Mouse (Mus musculus) neural tube, embryonic 11.5 days (tissue): ENCODE results near the gene Aldh1a3. TPM values are rescaled to one million over a fixed set of nuclear protein-coding genes. Genes with fewer than 3 reads are reported as not detected.

Source experiments
- ATAC-seq: fragments of 200-750 bp; cut with Nextera tagmentation; 2 replicates; pipeline ENCODE4 v1.8.0; 2017; ENCODE audit warnings: moderate number of reproducible peaks, mild to moderate bottlenecking, moderate TSS enrichment, moderate library complexity; ENCODE audit not compliant: insufficient read depth, low FRiP score, low TSS enrichment
- DNase-seq: peaks from one replicate; pipeline ENCODE4 v3.0.0-alpha.2; 2015; ENCODE audit warnings: low spot score
- H3K27ac ChIP-seq: fragments of 300-500 bp; sonication (generic); 2 replicates; pipeline ENCODE4 v1.5.1; 2014; ENCODE audit warnings: low read depth, mild to moderate bottlenecking, low read length
- H3K27me3 ChIP-seq: fragments of 300-500 bp; sonication (generic); 2 replicates; pipeline ENCODE4 v1.6.1; 2014; ENCODE audit warnings: mild to moderate bottlenecking, low read length, mixed read lengths; ENCODE audit not compliant: control insufficient read depth, insufficient read depth
- H3K36me3 ChIP-seq: fragments of 300-500 bp; sonication (generic); 2 replicates; pipeline ENCODE4 v1.6.1; 2014; ENCODE audit warnings: mild to moderate bottlenecking, low read length, moderate library complexity, mixed read lengths; ENCODE audit not compliant: control insufficient read depth, insufficient read depth
- H3K4me1 ChIP-seq: fragments of 300-500 bp; sonication (generic); 2 replicates; pipeline ENCODE4 v1.6.1; 2014; ENCODE audit warnings: low read length, mixed read lengths; ENCODE audit not compliant: control insufficient read depth, insufficient read depth
- H3K4me2 ChIP-seq: fragments of 300-500 bp; sonication (generic); 2 replicates; pipeline ENCODE4 v1.6.1; 2014; ENCODE audit warnings: low read depth, mild to moderate bottlenecking, moderate library complexity
- H3K4me3 ChIP-seq: fragments of 300-500 bp; sonication (generic); 2 replicates; pipeline ENCODE4 v1.5.1; 2014; ENCODE audit warnings: low read depth, low read length
- H3K9ac ChIP-seq: fragments of 300-500 bp; sonication (generic); 2 replicates; pipeline ENCODE4 v1.6.1; 2014; ENCODE audit warnings: mild to moderate bottlenecking, low read length
- H3K9me3 ChIP-seq: fragments of 300-500 bp; sonication (generic); 2 replicates; pipeline ENCODE4 v1.6.1; 2016; ENCODE audit warnings: low read length; ENCODE audit not compliant: control insufficient read depth
- WGBS: fragments of 180-500 bp; shearing (Covaris S2); extraction: QIAGEN DNeasy Blood & Tissue Kit; methylation state at CpG from one replicate; pipeline ENCODE4 v1.1.7; 2014; 5-methylcytosine and 5-hydroxymethylcytosine counted together
- polyA plus RNA-seq: library from polyadenylated mRNA; unstranded; fragments of >200 nt; fragmentation: Nextera tagmentation; extraction: Ambion mirVana; gene quantifications from 2 replicates; pipeline ENCODE4 v1.2.1, GENCODE M21; 2014

Gene Aldh1a3
- polyA plus RNA-seq, 1 experiment from 2014 or later = 1.5 TPM

GRCm38 (mm10) chr7:66427053-66427436 is 272 bp downstream of the Aldh1a3 start:
- under 1% methylated on average over 23 of the region's 23 CpGs for WGBS

DNA sequence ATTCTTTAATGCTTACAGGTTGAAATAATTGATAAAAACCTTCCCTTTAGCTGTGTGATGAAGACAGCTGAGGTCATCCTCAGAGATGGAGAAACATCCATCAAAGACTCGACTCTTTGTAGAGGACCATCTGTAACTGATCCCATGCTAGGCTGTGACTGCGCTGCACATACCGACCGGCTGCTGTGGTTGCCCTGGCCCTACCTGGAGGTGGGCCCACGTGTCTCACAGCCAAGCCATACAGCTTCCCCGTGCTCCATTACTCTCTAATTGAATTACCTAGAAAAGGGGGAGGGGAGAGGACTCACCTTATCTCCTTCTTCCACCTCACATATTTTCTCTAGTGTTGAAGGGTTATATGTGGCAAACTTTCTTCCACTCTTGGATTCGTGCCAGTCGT is 5.4 kb downstream of the Aldh1a3 start:
- H3K9me3 ChIP-seq = no peaks in the 10 kb centered on the region
- no peak overlapping the region for H3K4me3 ChIP-seq
- no peak overlapping the region for H3K4me2 ChIP-seq
- DNase-seq (no peak), ATAC-seq (no peak)
- H3K27me3 ChIP-seq = peaks cover 27% of the 10 kb centered on the region
- H3K9ac ChIP-seq = no peak overlapping the region
- no peaks in the 10 kb centered on the region for H3K36me3 ChIP-seq
- 73% methylated on average over 8 of the region's 8 CpGs for WGBS
- no peaks in the 10 kb centered on the region for H3K4me1 ChIP-seq
- no peak overlapping the region for H3K27ac ChIP-seq

More at GRCm38 (mm10) chr7:66427053-66427436, 272 bp downstream of the Aldh1a3 start:
- Histone ChIP-seq H3K4me3 (peak overlapping the region; percentile 47), H3K9me3 (no peaks in the 10 kb centered on the region), H3K4me2 (peak overlapping the region; percentile 87), H3K4me1 (peaks cover 3% of the 10 kb centered on the region; the same call in 1 of the 2 replicates), H3K27me3 (peaks cover 55% of the 10 kb centered on the region), H3K36me3 (no peaks in the 10 kb centered on the region), H3K9ac (no peak overlapping the region), H3K27ac (no peak overlapping the region)
- ATAC-seq = peak; percentile 31; the same call in 1 of the 2 replicates
- no peak for DNase-seq

- no peak overlapping the region for H3K9ac ChIP-seq
- no peak overlapping the region for H3K27ac ChIP-seq
- no peak overlapping the region for H3K4me3 ChIP-seq
- no peaks in the 10 kb centered on the region for H3K36me3 ChIP-seq
- ATAC-seq (no peak), DNase-seq (no peak)
- no peak overlapping the region for H3K4me2 ChIP-seq
- no peaks in the 10 kb centered on the region for H3K27me3 ChIP-seq
- no peaks in the 10 kb centered on the region for H3K9me3 ChIP-seq
- H3K4me1 ChIP-seq = no peaks in the 10 kb centered on the region
- WGBS = 53% methylated on average over 12 of the region's 12 CpGs
Observed at GRCm38 (mm10) chr7:66418981-66419380, 8.3 kb downstream of the Aldh1a3 start.

GRCm38 (mm10) chr7:66416829-66417228 is 10.5 kb downstream of the Aldh1a3 start:
- Histone ChIP-seq H3K27me3 (no peaks in the 10 kb centered on the region), H3K9ac (no peak overlapping the region), H3K4me1 (no peaks in the 10 kb centered on the region), H3K4me3 (no peak overlapping the region), H3K27ac (no peak overlapping the region), H3K36me3 (no peaks in the 10 kb centered on the region), H3K9me3 (no peaks in the 10 kb centered on the region), H3K4me2 (no peak overlapping the region)
- ATAC-seq (no peak), DNase-seq (no peak)
- 81% methylated on average over 4 of the region's 4 CpGs for WGBS

GRCm38 (mm10) chr7:66413093-66413492 is 14.2 kb downstream of the Aldh1a3 start:
- Histone ChIP-seq H3K4me2 (no peak overlapping the region), H3K36me3 (no peaks in the 10 kb centered on the region), H3K9ac (no peak overlapping the region), H3K4me3 (no peak overlapping the region), H3K9me3 (no peaks in the 10 kb centered on the region), H3K27me3 (no peaks in the 10 kb centered on the region), H3K27ac (no peak overlapping the region), H3K4me1 (no peaks in the 10 kb centered on the region)
- DNase-seq = no peak
- 70% methylated on average over 7 of the region's 7 CpGs for WGBS
- ATAC-seq = no peak

DNA sequence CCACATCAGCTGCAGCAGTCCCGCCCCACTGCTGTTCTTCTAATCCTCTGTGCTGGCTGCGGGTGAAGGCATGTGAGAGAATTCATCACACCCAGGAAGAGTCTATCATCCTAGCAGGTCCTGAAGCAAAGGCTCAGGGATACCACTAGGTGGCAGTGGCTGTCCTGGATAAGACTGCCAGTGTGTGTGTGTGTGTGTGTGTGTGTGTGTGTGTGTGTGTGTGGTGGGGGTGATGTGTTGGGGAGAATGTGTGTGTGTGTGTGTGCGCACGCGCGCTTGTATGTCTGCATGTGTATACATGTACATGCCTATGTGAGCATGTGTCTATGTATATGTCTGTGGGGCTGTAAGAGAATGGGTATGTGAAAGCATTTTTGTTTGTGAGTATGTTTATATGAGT is 17.9 kb downstream of the Aldh1a3 start:
- no peak overlapping the region for H3K27ac ChIP-seq
- ATAC-seq = no peak
- H3K4me1 ChIP-seq = 0 out of 2 replicates have a peak, but pooled peaks cover 2% of the 10 kb centered on the region
- no peaks in the 10 kb centered on the region for H3K27me3 ChIP-seq
- no peaks in the 10 kb centered on the region for H3K36me3 ChIP-seq
- no peak overlapping the region for H3K9ac ChIP-seq
- H3K4me3 ChIP-seq = no peak overlapping the region
- no peak overlapping the region for H3K4me2 ChIP-seq
- DNase-seq = no peak
- no peaks in the 10 kb centered on the region for H3K9me3 ChIP-seq
- WGBS = 70% methylated on average over 6 of the region's 6 CpGs

DNA sequence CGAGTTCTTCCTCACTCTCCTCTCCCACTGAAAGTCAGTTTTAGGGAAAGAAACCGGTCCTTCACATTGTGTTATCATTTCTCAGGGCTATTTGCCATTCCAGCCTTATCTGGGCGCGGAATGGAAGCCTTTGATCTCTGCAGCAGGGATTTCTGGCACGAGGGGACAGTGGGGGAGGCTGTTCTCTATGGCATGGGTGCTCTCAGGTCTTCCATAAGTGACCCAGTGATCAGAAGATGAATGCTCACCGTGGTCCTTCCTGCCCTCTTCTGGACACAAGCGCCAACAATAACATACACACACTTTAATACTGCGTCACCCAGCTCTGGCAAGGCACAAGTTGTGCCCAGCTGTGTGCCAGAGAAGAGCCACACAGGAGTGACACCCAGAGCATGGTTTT is 20.3 kb downstream of the Aldh1a3 start:
- H3K4me2 ChIP-seq = no peak overlapping the region
- no peak for ATAC-seq
- no peaks in the 10 kb centered on the region for H3K36me3 ChIP-seq
- 0 out of 2 replicates have a peak, but pooled peaks cover 2% of the 10 kb centered on the region for H3K4me1 ChIP-seq
- no peaks in the 10 kb centered on the region for H3K9me3 ChIP-seq
- no peak overlapping the region for H3K4me3 ChIP-seq
- DNase-seq = no peak
- no peaks in the 10 kb centered on the region for H3K27me3 ChIP-seq
- 72% methylated on average over 8 of the region's 8 CpGs for WGBS
- no peak overlapping the region for H3K27ac ChIP-seq
- H3K9ac ChIP-seq = no peak overlapping the region

DNA sequence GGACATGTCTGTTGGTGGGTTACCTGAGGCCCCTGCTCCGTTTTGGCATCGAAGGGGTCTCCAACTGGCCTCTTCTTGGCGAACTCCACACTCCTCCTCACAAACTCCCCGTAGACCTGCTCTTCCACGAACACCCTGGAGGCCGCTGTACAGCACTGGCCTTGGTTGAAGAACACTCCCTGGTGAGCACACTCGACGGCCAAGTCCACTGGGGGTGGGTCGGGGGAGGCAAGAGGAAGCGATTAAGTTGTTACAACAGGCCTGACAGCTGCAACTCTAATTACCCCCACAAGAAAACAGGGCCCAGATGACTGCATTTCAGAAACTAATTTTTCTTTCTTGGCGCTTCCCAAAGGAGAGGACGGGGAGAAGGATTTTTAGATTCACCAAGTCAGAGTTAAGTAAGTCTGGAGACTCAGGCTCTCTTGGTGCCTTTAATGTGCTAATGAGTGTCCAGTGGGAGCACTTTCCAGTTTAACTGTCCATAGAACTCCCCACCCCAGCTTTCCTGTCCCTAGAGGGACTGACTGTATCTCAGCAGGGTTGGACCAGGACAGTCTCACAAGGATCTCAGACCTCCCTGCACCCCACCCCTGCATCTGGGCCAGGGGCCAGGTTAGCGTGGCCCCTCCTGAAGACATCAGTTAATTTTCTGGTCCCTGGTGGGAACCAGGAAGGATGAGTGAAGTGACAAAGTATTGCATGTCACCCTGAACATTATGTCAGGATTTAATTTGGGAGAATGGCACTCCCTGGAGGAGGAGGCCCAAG is 21.2 kb downstream of the Aldh1a3 start:
- Histone ChIP-seq H3K4me3 (no peak overlapping the region), H3K4me2 (no peak overlapping the region), H3K9me3 (no peaks in the 10 kb centered on the region), H3K4me1 (peaks cover 9% of the 10 kb centered on the region; the same call in 1 of the 2 replicates), H3K27ac (no peak overlapping the region), H3K27me3 (no peaks in the 10 kb centered on the region), H3K36me3 (no peaks in the 10 kb centered on the region), H3K9ac (no peak overlapping the region)
- ATAC-seq = no peak
- 53% methylated on average over 13 of the region's 13 CpGs for WGBS
- DNase-seq = no peak

DNA sequence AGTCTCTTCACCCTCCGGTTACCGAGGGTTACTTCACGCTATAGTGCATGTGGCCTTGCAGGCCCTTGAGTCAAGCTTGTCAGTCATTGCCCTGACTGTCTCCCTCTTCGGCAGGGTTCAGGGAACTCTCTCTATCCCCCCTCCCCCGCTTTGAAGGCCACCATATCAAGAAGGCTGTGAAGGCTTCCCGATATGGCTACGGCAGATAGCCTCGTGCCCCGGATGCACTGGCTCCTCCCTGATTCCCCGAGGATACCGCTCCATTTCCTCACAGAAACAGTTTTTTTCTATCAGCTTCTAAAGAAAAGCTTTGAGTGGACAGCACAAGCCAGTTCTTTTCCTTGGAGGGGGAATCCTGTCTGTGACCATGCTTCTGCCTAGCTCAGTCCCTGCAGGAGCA is 21.8 kb downstream of the Aldh1a3 start:
- H3K9ac ChIP-seq = no peak overlapping the region
- ATAC-seq = no peak
- no peaks in the 10 kb centered on the region for H3K9me3 ChIP-seq
- H3K4me3 ChIP-seq = no peak overlapping the region
- no peaks in the 10 kb centered on the region for H3K36me3 ChIP-seq
- WGBS = 71% methylated on average over 11 of the region's 11 CpGs
- H3K27me3 ChIP-seq = no peaks in the 10 kb centered on the region
- DNase-seq = no peak
- no peak overlapping the region for H3K27ac ChIP-seq
- peaks cover 13% of the 10 kb centered on the region; the same call in 1 of the 2 replicates for H3K4me1 ChIP-seq
- H3K4me2 ChIP-seq = no peak overlapping the region
